Mouse (Mus musculus): Measurements from ENCODE around the gene Phldb1. TPM values are rescaled to one million over a fixed set of nuclear protein-coding genes. Genes with fewer than 3 reads are reported as not detected.

Gene Phldb1
- polyA plus RNA-seq, 1 experiment = 37.6 TPM

DNA sequence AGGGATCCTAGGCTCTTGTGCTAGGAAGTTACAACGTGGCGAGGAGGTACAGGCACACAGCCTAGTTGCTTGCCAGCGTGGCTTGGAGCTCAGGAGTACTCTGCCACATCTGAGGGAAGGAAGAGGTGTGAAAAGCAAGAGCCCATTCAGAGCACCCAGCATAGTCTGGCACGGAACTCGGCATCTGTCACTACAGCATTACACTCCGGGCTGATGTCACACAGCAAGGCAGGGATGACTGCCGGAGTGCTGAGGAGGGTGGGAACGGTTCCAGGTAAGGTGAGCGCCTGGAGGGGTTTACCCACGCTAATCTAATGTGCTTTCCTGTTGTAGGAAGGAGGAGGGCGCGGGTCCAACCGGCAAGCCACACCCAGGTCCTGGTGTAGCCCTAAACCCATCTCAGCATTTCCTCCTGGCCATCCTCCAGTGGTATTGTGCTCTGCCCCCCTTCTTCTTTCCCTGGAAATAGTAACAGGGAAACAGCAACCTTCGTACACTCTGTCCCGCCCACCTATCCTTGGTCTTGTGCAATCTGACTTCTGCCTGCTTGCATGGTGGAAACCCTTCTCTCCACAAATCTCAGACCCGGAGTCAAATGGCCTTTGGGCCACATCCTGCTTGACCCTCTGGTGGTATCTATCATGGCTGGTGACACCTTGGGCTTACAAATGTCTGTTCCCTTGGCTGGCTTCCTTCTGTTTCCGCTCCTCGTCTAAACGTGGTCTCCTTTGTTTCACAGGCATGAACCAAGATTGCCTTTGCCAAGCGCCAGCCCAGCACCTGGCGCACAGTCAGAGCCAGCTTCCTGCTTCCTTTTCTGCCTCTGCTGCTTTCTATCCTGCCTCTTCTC is 43.1 kb downstream of the Phldb1 start:
- 42% methylated on average over 21 of the region's 21 CpGs for WGBS
- Histone ChIP-seq H3K36me3 (ENCODE audit: control insufficient read depth, insufficient read depth, low read length) (no peaks in the 10 kb centered on the region; the same call in 1 of the 2 replicates), H3K27me3 (replicated peaks; ENCODE audit: control insufficient read depth, insufficient read depth, low read length) (no peaks in the 10 kb centered on the region), H3K4me3 (ENCODE audit: insufficient read depth, low read depth, low read length) (no peak overlapping the region), H3K27ac (ENCODE audit: insufficient read depth, low read depth, low read length) (no peak overlapping the region), H3K4me1 (ENCODE audit: control insufficient read depth, insufficient read depth, low read length) (no peaks in the 10 kb centered on the region)
- no peak for TF ChIP-seq POLR2A (IDR thresholded peaks at IDR 0.05; ENCODE audit: low read depth, low read length)
- TF ChIP-seq CTCF (conservative IDR thresholded peaks at IDR 0.05; ENCODE audit: insufficient read depth, insufficient read length, low read depth, low read length) = no peak
- DNase-seq = peak; percentile 94

GRCm38 (mm10) chr9:44690641-44691040 is 44.4 kb downstream of the Phldb1 start:
- Histone ChIP-seq H3K27ac (ENCODE audit: insufficient read depth, low read depth, low read length) (no peak overlapping the region), H3K36me3 (ENCODE audit: control insufficient read depth, insufficient read depth, low read length) (no peaks in the 10 kb centered on the region; the same call in 1 of the 2 replicates), H3K27me3 (replicated peaks; ENCODE audit: control insufficient read depth, insufficient read depth, low read length) (no peaks in the 10 kb centered on the region), H3K4me1 (ENCODE audit: control insufficient read depth, insufficient read depth, low read length) (peaks cover 9% of the 10 kb centered on the region), H3K4me3 (ENCODE audit: insufficient read depth, low read depth, low read length) (no peak overlapping the region)
- TF ChIP-seq POLR2A (IDR thresholded peaks at IDR 0.05; ENCODE audit: low read depth, low read length) (no peak), CTCF (conservative IDR thresholded peaks at IDR 0.05; ENCODE audit: insufficient read depth, insufficient read length, low read depth, low read length) (no peak)
- peak; percentile 26 for DNase-seq
- 41% methylated on average over 7 of the region's 7 CpGs for WGBS

DNA sequence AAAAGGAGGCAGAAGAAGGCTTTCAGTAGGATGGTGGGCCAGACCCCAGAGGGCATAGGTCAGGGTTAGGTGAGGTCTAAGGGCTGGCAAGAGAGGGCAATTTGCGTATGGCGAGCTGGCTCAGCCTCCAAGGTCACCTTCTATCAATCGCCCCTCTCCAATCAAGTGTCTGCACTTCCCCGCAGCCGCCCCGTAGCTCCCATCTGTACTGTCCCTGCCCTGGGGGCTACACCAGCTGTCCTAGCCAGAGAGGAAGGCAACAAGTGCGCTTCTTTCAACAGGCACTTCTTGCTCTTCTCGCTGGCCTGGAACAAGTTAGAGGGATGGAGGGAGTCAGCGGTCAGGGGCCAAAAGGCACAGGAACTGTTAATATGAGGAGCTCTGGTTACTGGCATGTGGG is 47.0 kb downstream of the Phldb1 start:
- TF ChIP-seq POLR2A (IDR thresholded peaks at IDR 0.05; ENCODE audit: low read depth, low read length) (no peak), CTCF (conservative IDR thresholded peaks at IDR 0.05; ENCODE audit: insufficient read depth, insufficient read length, low read depth, low read length) (no peak)
- no peak overlapping the region for H3K4me3 ChIP-seq (ENCODE audit: insufficient read depth, low read depth, low read length)
- H3K27me3 ChIP-seq (replicated peaks; ENCODE audit: control insufficient read depth, insufficient read depth, low read length) = no peaks in the 10 kb centered on the region
- no peaks in the 10 kb centered on the region for H3K36me3 ChIP-seq (ENCODE audit: control insufficient read depth, insufficient read depth, low read length)
- peaks cover 17% of the 10 kb centered on the region for H3K4me1 ChIP-seq (ENCODE audit: control insufficient read depth, insufficient read depth, low read length)
- no peak overlapping the region for H3K27ac ChIP-seq (ENCODE audit: insufficient read depth, low read depth, low read length)
- 88% methylated on average over 9 of the region's 9 CpGs for WGBS
- DNase-seq = no peak

DNA sequence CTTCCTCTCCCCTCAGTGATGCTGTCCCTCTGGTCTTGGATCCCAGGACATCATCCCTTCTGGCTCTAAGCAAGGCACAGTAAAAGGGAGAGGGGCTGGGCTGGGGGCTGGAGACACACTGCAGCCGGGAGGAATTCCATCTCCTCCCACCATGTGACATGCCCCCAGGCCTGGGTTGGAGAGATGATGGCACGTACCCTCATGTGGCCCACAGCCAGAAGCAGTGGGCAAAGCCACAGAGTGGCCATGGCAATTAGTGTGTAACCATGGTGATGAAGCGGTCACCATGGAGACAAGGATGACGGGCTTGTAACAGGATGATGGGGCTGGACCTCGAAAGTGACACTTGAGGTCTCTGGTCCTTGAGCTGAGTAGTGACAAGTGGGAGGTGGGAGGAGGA is 48.4 kb downstream of the Phldb1 start:
- DNase-seq = no peak
- Histone ChIP-seq H3K27me3 (replicated peaks; ENCODE audit: control insufficient read depth, insufficient read depth, low read length) (no peaks in the 10 kb centered on the region), H3K4me1 (ENCODE audit: control insufficient read depth, insufficient read depth, low read length) (peaks cover 17% of the 10 kb centered on the region), H3K36me3 (ENCODE audit: control insufficient read depth, insufficient read depth, low read length) (no peaks in the 10 kb centered on the region), H3K4me3 (ENCODE audit: insufficient read depth, low read depth, low read length) (no peak overlapping the region), H3K27ac (ENCODE audit: insufficient read depth, low read depth, low read length) (peak overlapping the region; percentile 47)
- 68% methylated on average over 5 of the region's 5 CpGs for WGBS
- TF ChIP-seq CTCF (conservative IDR thresholded peaks at IDR 0.05; ENCODE audit: insufficient read depth, insufficient read length, low read depth, low read length) (no peak), POLR2A (IDR thresholded peaks at IDR 0.05; ENCODE audit: low read depth, low read length) (no peak)

GRCm38 (mm10) chr9:44685346-44686330 is 49.4 kb downstream of the Phldb1 start:
- no peaks in the 10 kb centered on the region for H3K27me3 ChIP-seq (replicated peaks; ENCODE audit: control insufficient read depth, insufficient read depth, low read length)
- no peak overlapping the region for H3K4me3 ChIP-seq (ENCODE audit: insufficient read depth, low read depth, low read length)
- peak overlapping the region; percentile 47 for H3K27ac ChIP-seq (ENCODE audit: insufficient read depth, low read depth, low read length)
- WGBS = 9% methylated on average over 14 of the region's 14 CpGs
- H3K4me1 ChIP-seq (ENCODE audit: control insufficient read depth, insufficient read depth, low read length) = peaks cover 17% of the 10 kb centered on the region
- TF ChIP-seq POLR2A (IDR thresholded peaks at IDR 0.05; ENCODE audit: low read depth, low read length) (no peak), CTCF (conservative IDR thresholded peaks at IDR 0.05; ENCODE audit: insufficient read depth, insufficient read length, low read depth, low read length) (peak; percentile 95)
- no peaks in the 10 kb centered on the region for H3K36me3 ChIP-seq (ENCODE audit: control insufficient read depth, insufficient read depth, low read length)
- peak; percentile 80 for DNase-seq

DNA sequence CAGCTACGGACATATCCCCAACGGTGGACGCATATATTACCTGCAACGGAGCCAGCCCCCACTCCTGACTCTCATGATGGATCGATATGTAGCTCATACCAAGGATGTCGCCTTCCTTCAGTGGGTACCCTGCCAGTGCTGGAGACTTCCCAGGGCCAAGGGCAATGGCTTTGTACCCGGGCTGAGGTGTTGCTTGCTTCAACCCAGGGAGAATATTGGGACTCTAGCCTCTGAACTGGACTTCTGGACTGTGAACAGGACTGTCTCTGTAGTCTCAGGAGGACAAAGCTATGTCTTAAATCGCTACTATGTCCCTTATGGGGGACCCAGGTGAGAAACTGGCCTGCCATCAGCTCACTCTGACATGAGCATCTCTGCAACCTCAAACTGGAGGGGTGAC is 52.0 kb downstream of the Phldb1 start:
- H3K4me1 ChIP-seq (ENCODE audit: control insufficient read depth, insufficient read depth, low read length) = peaks cover 17% of the 10 kb centered on the region
- TF ChIP-seq CTCF (conservative IDR thresholded peaks at IDR 0.05; ENCODE audit: insufficient read depth, insufficient read length, low read depth, low read length) (no peak), POLR2A (IDR thresholded peaks at IDR 0.05; ENCODE audit: low read depth, low read length) (no peak)
- peak; percentile 69 for DNase-seq
- WGBS = 82% methylated on average over 8 of the region's 8 CpGs
- no peaks in the 10 kb centered on the region for H3K27me3 ChIP-seq (replicated peaks; ENCODE audit: control insufficient read depth, insufficient read depth, low read length)
- no peak overlapping the region for H3K4me3 ChIP-seq (ENCODE audit: insufficient read depth, low read depth, low read length)
- H3K27ac ChIP-seq (ENCODE audit: insufficient read depth, low read depth, low read length) = peak overlapping the region; percentile 4; the same call in 1 of the 2 replicates
- H3K36me3 ChIP-seq (ENCODE audit: control insufficient read depth, insufficient read depth, low read length) = no peaks in the 10 kb centered on the region

Data from kidney, adult 2 months (tissue).